Mouse (Mus musculus) spleen, adult 2 months (tissue): ENCODE measurements around the gene Mov10. TPM values are rescaled to one million over a fixed set of nuclear protein-coding genes. Genes with fewer than 3 reads are reported as not detected.

Experiments used
- DNase-seq, 2 experiments: peaks; one replicate each; pipeline versions ENCODE4 v3.0.0 to v3.0.0-alpha.2; 2012 to 2021; ENCODE audit warnings: low spot score in 2 of 2, low read depth in 1 of 2
- H3K27ac ChIP-seq: fragments of 200-500 bp; 2 replicates; pipeline ENCODE4 v1.5.1; 2012; ENCODE audit warnings: low read length, inconsistent platforms; ENCODE audit not compliant: insufficient read depth
- H3K27me3 ChIP-seq: fragments of 200-500 bp; 2 replicates; pipeline ENCODE4 v1.6.1; 2012; ENCODE audit warnings: mild to moderate bottlenecking, moderate library complexity, low read length, inconsistent platforms; ENCODE audit not compliant: control insufficient read depth, insufficient read depth
- H3K36me3 ChIP-seq: fragments of 200-500 bp; 2 replicates; pipeline ENCODE4 v1.6.1; 2012; ENCODE audit warnings: mild to moderate bottlenecking, low read length, inconsistent platforms; ENCODE audit not compliant: control insufficient read depth, insufficient read depth
- H3K4me1 ChIP-seq: fragments of 200-500 bp; 2 replicates; pipeline ENCODE4 v1.6.1; 2011; ENCODE audit warnings: inconsistent platforms; ENCODE audit not compliant: control insufficient read depth, insufficient read depth, insufficient read length
- H3K4me3 ChIP-seq: fragments of 200-500 bp; 2 replicates; pipeline ENCODE4 v1.5.1; 2011; ENCODE audit warnings: mild to moderate bottlenecking, inconsistent platforms; ENCODE audit not compliant: insufficient read depth, insufficient read length; ENCODE audit errors: extremely low read depth
- CTCF ChIP-seq: fragments of 200-500 bp; IDR thresholded peaks from 2 replicates; pipeline ENCODE4 v1.5.1; 2011; ENCODE audit warnings: mild to moderate bottlenecking, inconsistent platforms; ENCODE audit not compliant: insufficient read depth, insufficient read length, insufficient replicate concordance; ENCODE audit errors: extremely low read depth
- POLR2A ChIP-seq: fragments of 200-500 bp; IDR thresholded peaks from 2 replicates; pipeline ENCODE4 v1.6.1; 2011; ENCODE audit warnings: low read depth, low read length, inconsistent platforms
- WGBS: fragments of 180-500 bp; shearing (Covaris S2); methylation state at CpG from one replicate; pipeline ENCODE4 v1.1.7; 2018; 5-methylcytosine and 5-hydroxymethylcytosine counted together
- polyA plus RNA-seq: library from polyadenylated mRNA; depleted of rRNA; stranded (reverse); fragments of >200 nt; gene quantifications from 2 replicates; pipeline ENCODE4 v1.2.3, GENCODE M21; 2012

The Mov10 gene
- polyA plus RNA-seq, 1 experiment = 13.5 TPM

DNA sequence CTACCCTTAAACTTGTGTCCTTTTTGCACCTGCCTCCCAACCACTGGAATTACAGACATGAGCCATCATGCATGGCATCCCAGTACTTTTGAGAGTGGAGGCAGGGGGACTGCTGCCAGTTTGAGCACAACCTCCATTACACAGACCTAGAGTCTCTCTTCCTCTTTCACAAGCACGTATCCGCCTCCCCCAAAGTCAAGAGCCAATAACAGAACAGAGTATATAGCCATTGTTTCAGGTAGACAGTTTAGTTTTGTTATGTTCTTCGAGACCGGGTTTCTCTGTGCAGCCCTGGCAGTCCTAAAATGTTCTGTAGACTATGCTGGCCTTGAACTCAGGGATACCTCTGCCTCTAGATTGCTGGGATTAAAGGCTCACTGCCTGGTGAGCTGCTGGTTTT is 6.1 kb downstream of the Mov10 start:
- Histone ChIP-seq H3K27ac (no peak overlapping the region), H3K27me3 (no peaks in the 10 kb centered on the region), H3K4me3 (no peak overlapping the region), H3K4me1 (peaks cover 2% of the 10 kb centered on the region; the same call in 1 of the 2 replicates), H3K36me3 (no peaks in the 10 kb centered on the region)
- no peak for DNase-seq
- TF ChIP-seq CTCF (no peak), POLR2A (no peak)
- 69% methylated on average over 4 of the region's 4 CpGs for whole genome bisulfite sequencing

DNA sequence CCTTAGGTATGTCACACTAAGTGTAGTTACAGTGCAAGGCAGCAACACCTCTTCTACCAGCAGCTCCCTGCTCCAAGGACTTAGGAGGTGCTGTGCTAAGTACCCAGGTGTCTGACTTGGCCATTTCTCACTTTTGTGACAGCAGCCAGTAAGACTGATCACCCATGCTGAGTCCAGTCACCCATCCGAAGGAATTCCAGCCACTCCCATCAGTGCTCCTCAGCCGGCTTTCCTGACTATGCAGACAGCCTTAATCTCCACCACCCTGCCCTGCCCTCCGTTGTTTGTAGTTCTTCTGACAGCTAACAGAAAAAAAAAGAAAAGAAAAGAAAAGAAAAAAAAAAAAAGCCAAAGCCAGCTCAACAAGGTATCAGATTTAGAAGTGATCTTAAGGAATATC is 6.6 kb downstream of the Mov10 start:
- Histone ChIP-seq H3K27me3 (no peaks in the 10 kb centered on the region), H3K36me3 (no peaks in the 10 kb centered on the region), H3K27ac (no peak overlapping the region), H3K4me3 (no peak overlapping the region), H3K4me1 (peaks cover 2% of the 10 kb centered on the region; the same call in 1 of the 2 replicates)
- 89% methylated on average over 3 of the region's 3 CpGs for WGBS
- DNase-seq = no peak
- TF ChIP-seq POLR2A = no peak
- no peak for TF ChIP-seq CTCF

DNA sequence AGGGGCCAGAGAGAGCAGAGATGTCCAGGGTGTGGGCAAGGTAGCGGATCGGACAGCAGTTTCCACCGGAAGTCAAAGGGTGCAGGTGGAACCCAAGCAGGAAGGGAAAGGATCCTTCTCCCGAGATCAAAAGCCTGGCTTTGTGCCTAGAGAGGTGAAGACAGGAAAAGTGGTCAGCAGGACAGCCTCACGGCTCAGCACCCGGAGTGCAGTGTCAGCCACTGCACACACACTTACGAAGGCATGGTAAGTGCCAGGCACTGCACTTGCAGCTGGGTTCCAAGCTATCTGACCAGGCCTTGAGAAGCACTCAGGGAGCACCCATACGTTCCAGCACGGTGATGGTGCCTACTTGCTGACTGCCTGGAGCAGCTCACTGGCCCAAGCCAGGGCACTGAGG is 12.8 kb downstream of the Mov10 start:
- H3K27me3 ChIP-seq = no peaks in the 10 kb centered on the region
- WGBS = 93% methylated on average over 9 of the region's 9 CpGs
- TF ChIP-seq CTCF (no peak), POLR2A (no peak)
- DNase-seq = no peak
- peaks cover 22% of the 10 kb centered on the region for H3K36me3 ChIP-seq
- no peak overlapping the region for H3K27ac ChIP-seq
- H3K4me3 ChIP-seq = no peak overlapping the region
- no peaks in the 10 kb centered on the region for H3K4me1 ChIP-seq

DNA sequence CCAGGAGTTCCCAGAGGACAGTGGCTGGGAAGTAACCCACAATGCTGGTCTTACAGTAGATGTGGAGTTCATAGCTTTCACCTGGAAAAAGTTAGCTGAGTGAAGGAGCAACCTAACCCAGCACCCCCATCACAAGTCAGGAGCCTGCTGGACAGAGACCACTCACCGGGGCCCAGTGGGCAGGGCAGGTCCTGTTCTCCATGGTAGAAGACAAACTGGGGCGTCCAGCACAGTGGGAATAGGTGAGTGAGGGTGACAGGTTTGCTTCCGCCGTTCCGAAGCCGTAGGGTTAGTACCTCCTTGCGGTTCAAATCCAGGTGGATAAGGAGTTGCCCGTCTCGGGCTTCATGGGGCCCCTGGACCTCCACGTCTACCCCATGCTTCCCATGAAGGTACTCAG is 14.1 kb downstream of the Mov10 start:
- no peak for DNase-seq
- Histone ChIP-seq H3K27me3 (no peaks in the 10 kb centered on the region), H3K4me1 (no peaks in the 10 kb centered on the region), H3K4me3 (no peak overlapping the region), H3K27ac (no peak overlapping the region), H3K36me3 (peaks cover 32% of the 10 kb centered on the region)
- 95% methylated on average over 10 of the region's 10 CpGs for WGBS
- no peak for TF ChIP-seq POLR2A
- no peak for TF ChIP-seq CTCF

DNA sequence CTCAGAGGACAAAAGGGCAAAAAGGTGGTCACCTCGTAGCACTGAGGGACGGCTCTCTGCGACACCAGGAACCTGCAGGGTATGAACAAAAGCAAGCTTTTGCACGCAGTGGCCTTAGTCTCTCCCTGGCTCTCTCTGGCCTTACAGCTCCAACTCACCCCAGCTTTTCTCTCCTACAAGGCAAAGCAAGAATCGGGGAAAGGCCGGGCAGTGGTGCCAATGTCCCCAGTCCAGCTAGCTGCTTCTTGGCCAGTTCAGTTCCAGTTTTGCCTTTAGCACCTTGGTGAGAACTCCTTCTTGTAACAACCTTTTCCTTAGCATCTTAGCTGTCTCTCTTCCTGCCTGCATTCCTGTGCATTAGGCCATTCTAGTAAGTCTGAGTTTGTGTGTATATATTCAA is 16.9 kb downstream of the Mov10 start:
- Histone ChIP-seq H3K4me3 (no peak overlapping the region), H3K27me3 (no peaks in the 10 kb centered on the region), H3K4me1 (peaks cover 3% of the 10 kb centered on the region; the same call in 1 of the 2 replicates), H3K36me3 (peaks cover 35% of the 10 kb centered on the region), H3K27ac (no peak overlapping the region)
- WGBS = 95% methylated on average over 6 of the region's 6 CpGs
- TF ChIP-seq POLR2A = no peak
- TF ChIP-seq CTCF = no peak
- no peak for DNase-seq

DNA sequence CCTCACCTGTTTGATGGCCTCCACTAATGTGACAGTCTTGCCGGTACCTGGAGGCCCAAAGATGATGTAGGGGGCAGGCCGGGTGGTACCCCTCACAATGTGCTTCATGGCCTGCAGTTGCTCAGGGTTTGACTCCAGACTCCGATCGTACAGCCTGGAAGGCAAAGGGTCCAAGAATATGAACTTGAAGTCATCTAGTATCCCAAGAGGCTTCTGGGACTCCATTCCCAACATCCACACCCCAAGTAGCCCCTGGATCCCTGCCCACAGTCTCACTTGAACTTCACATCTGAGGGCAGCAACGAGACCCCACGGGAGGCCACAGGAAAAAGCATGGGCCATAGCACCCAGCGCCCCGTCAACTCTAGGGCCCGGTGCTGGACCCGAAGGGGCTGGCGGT is 17.7 kb downstream of the Mov10 start:
- Histone ChIP-seq H3K27ac (no peak overlapping the region), H3K36me3 (peaks cover 35% of the 10 kb centered on the region), H3K4me3 (no peak overlapping the region), H3K27me3 (no peaks in the 10 kb centered on the region), H3K4me1 (peaks cover 3% of the 10 kb centered on the region; the same call in 1 of the 2 replicates)
- WGBS = 93% methylated on average over 11 of the region's 11 CpGs
- TF ChIP-seq CTCF (no peak), POLR2A (no peak)
- no peak for DNase-seq

DNA sequence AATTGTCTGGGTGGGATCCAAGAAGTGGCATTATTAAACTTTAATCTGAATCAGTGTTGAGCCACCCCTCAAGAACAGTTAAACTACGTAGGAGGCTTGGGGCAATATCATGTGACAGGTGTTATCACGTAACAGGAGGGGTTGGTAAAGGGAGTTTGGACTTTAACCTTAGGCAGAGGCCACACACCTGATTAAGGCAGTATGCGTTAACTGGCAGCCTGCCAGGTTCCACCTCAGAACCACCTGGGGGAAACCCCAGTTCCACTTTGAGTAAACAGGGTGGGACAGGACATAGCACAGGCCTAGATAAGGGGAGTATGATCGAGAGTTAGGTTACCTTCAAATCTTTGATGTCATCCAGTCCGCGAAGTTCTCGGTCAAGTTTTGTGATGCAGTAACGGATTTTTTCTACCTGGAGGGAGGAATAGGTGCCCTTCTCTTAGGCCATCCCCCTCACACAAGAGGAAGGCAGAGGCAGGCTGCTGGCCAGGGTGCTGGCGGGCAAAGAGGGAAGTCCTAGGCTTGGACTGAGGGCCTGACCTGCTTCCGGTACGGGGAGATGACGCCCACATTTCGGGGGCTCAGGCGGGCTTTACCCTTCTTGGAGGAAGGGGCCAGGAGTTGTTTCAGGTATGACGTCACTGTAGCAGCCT is 21.8 kb downstream of the Mov10 start:
- Histone ChIP-seq H3K4me1 (peaks cover 3% of the 10 kb centered on the region; the same call in 1 of the 2 replicates), H3K4me3 (no peak overlapping the region), H3K27me3 (no peaks in the 10 kb centered on the region), H3K36me3 (peaks cover 26% of the 10 kb centered on the region), H3K27ac (no peak overlapping the region)
- WGBS = 83% methylated on average over 15 of the region's 15 CpGs
- TF ChIP-seq POLR2A (no peak), CTCF (no peak)
- DNase-seq = no peak
